Mouse (Mus musculus) layer of hippocampus, postnatal 14 days (tissue): ENCODE results near the gene Mrpl23. TPM values are rescaled to one million over a fixed set of nuclear protein-coding genes. Genes with fewer than 3 reads are reported as not detected.

Experiments used
- DNase-seq, 2 experiments: peaks; one replicate each; pipeline ENCODE4 v3.0.0; 2021 to 2022; ENCODE audit warnings: low spot score in 2 of 2, mixed read lengths in 1 of 2
- total RNA-seq, 2 experiments: library from RNA; stranded (reverse); gene quantifications; 2 replicates each; pipeline ENCODE4 v1.2.3; 2021

Mrpl23 gene
- total RNA-seq, 2 experiments from 2014 or later = 4.2 to 5.1 TPM

- DNase-seq = no peak
Observed at GRCm38 (mm10) chr7:142550935-142551373, 18.5 kb downstream of the Mrpl23 start.

DNA sequence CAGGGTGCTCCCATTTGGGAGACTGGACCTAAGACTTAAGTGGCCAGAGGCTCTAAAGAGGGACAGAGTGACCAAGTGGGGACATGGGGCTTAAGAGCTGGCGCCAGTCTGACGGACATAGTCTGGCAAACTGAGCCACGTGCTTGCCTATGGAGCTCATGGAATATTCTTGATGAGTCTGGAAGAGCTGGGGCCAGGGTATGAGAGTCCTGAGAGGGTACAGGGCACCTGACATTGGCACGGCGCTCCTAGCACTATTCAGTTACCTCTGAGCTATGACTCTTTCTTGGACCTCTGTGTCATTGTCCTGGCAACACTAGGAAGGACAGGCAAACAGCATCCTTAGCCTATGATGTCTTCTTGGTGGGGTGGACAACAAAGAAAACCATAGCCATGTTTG, 19.2 kb downstream of the Mrpl23 start:
- no peak for DNase-seq

- no peak for DNase-seq
Observed at GRCm38 (mm10) chr7:142552591-142553416, 20.3 kb downstream of the Mrpl23 start.

GRCm38 (mm10) chr7:142553417-142554335, 21.2 kb downstream of the Mrpl23 start:
- DNase-seq = no peak

DNA sequence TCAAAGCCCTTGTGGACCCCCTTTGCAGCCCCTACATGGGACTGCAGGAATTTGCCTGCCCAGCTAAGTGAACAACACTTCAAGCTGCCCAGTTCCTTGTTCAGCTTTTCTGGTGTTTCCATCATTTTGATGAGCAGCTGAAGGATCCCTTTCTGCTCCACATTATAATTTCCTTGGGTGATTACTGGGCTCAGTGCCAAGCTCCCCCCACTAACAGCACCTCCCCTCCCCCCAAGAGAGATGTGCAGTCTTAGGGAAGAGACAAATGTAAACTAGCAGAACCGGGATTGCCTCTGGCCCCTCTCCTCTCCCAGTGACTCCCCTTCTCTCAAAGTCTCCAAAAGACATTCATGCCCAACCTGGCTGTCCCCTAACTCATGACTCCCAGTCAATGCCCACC, 22.1 kb downstream of the Mrpl23 start:
- no peak for DNase-seq

- DNase-seq = no peak
Observed at GRCm38 (mm10) chr7:142555366-142556088, 23.0 kb downstream of the Mrpl23 start.

DNA sequence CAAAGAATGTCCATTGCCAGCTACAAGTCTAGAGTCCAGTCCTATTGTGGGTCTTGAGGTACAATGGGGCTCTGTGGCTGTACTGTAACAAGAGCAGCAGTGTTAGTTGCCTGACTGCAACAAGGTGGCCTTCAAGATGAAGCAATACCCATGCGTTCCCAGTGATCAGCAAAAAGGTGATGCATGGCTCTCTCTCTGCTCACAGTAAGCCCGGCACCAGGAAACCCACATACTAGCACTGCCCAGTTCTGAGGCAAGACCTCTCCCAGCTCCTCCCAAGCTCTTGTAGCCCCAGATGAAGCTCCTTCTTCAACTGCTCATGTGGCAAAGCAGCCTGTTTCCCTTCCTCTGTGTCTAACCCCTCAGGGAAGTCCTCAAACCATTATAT, 23.6 kb downstream of the Mrpl23 start:
- no peak for DNase-seq

- DNase-seq = no peak
Observed at GRCm38 (mm10) chr7:142557696-142558095, 25.2 kb downstream of the Mrpl23 start.

DNA sequence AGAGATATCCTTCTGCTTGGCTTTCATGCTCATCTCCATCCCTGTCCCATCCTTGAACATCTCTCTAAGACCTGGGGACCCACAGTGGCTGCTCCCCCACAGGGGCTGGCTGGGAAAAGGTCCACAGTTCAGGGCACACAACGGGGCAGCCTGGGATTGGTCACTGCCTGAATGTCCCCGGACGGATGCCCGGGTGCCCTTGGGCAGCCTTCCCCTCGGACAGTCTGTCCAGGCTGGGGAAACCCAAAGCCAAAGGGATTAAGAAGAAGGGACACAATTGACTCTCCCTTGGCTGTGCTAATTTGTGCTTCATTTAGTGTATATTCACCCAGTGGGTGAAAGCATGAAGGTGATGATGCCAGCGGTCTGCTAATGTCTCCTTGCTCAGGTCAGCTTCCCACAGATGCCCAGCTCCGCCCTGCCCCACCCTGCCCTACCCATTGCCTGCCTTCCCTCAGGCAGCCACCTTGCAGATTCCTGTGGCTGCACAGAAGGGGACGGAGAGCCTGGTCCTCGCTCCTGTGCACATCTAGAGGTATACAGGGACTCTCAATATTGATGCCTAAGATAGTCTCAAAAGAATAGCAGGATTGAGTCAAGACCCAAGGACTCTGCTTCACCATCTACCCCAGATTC, 26.1 kb downstream of the Mrpl23 start:
- no peak for DNase-seq

DNA sequence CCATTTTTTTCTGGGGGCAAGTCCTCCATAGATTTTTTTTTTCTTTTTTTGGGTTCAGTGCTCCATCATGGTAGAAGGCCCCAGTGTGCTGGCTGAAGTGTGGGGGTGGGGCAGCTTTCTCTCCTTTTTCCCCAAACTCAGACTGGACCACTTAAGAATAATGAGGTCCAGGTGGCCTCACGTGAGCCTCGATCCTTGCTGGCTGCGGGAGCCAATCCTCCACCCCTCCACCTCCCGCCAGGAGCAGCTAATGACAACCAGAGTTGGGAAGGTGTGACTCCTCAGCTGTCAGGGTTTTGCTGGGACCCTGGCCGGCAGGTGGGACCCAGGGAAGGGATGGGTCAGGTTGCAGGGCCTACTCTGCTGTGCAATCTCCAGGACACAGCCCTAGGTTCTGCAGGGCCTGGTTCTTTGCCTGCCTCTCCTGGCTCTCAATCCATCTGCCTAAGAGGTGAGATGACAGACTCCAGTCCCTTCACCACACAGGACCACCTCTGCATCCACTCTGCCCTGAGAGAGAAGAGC, 27.2 kb downstream of the Mrpl23 start:
- no peak for DNase-seq

DNA sequence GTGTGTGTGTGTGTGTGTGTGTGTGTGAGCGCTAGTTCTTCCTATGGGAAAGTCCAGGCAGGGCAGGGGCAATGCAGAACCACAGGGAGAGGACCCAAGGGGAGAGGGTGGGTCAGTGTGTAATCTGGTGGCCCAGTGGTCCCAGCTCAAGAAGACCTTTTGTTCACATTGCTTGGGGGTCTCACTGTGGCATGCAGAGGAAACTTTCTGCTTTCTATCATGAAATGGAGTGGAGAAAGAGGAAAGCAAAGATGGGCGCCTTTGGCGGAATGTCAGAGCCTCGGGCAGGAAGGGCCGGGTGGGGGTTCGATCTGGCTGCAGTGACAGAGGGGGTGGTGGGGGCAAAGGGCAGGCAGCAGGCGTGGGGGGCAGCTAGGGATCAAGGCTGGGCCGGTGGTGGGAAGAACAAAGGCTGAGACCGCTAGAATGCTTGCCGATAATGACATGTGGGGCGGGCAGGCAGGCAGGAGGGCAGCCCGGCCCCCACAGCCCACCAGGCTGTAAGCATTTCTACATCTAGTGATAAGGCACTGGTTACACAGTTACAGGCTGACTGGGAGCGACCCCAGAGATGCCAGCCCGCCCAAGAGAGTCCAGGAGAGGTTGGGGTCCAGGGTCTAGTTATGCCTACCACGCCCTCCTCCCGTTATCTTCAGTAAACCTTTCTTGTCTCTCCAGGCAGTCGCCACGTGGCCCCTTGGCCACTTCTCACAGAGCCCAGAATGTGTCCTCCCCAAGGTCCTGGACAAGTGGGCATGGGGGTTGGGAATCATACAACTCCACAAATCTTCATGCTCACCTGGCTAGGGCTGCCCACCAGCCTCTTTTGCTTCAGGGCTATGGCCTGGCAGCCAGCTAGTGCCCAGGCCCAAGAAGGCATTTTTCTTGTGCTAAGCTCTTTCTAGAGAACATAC, 28.7 kb downstream of the Mrpl23 start:
- no peak for DNase-seq

GRCm38 (mm10) chr7:142561856-142562404, 29.4 kb downstream of the Mrpl23 start:
- peak; percentile 52 to 61 for DNase-seq

DNA sequence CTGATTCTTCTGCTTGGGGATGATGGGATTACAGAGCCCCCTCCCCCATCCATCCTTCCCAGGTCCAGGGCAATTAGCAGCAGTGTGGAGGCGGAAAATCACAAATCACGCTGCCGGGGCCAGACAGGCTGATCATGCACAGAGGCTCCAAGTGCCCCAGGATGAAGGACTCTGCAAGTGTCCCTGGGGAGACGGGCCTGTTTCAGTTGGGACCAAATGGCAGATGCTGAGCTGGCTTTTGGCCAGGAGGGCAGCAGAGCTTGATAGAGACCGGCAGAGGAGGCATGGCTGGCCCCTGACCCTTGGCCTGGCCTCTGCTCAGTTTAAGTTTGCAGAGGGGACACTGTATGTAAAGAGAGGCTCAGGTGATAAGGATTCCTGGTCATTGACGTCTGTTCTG, 30.7 kb downstream of the Mrpl23 start:
- no peak for DNase-seq

GRCm38 (mm10) chr7:142564955-142565643, 32.6 kb downstream of the Mrpl23 start:
- DNase-seq = no peak

DNA sequence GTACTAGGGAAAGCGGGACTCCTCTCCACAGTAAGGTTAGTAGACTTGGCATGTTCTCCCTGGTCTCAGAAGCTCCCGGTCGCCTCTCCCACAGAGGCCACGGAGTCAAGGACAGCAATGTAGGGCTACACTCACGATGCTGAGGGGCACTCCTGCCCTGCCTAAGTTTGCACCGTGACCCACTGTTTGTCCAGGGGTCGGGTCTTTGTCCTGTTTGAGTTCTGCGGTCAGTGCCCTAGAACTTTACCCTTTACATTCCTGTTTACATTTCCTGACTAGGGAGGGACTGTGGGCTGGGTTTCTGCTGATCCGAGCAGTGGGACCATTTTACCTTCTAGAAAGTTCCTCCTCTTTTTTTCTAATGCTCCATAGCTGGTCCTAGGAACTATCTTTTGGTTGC, 34.0 kb downstream of the Mrpl23 start:
- no peak for DNase-seq

DNA sequence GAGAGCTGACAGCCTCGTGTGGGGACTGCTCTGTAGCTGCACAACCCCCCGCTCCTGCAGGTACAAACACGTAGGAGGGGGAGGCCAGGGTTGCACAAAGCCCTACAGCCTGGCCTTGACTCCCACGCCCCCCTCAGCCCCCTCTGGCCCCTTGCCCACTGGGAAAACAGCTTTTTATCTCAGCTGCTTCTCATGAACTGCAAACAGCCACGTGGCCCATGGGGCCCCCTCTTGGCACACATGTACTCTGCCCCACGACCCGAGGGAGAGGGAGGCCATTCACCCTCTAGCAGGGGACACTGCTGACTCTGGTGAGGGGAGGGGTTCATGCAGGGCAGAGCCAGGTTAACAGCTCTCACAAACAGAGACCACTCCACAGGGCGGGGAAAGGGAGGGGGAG, 36.5 kb downstream of the Mrpl23 start:
- DNase-seq = no peak

GRCm38 (mm10) chr7:142570565-142570964, 38.1 kb downstream of the Mrpl23 start:
- no peak for DNase-seq

DNA sequence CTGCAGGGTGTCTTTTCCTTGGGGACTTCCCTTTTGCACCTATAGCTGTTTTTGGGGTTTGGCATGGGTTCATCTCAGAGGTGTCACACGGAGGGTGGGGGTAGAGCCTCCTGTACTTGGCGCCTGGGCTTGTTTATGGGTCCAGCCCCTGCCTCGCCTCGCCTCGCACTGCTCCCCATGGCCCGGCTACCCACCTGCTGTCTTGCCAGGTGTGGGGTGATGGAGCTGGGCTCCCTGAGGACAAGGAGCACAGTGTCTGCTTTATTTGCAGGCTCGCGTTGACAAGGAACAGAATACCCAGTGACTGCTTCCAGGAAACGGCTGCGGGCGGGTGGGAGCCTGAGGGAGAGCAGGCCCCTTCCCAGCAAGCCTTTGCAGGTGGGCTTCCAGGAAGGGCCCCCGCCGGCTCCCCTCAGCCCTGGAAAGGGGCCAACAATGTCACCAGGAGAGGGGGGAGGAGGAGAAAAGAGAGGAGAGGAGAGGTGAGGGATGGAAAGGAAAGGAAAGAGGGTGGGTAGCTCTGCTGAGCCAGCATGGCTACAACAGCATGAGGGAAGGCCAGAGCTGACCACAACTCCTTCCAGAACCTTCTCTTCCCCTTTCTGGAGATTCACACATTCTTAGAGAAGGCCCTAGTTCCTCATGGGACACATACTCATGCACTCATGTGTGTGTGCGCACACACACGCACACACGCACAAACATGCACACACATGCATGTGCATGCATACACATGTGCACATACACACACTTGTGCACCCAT, 39.2 kb downstream of the Mrpl23 start:
- DNase-seq = no peak
